Mouse (Mus musculus): Measurements from ENCODE around the gene En2. TPM values are rescaled to one million over a fixed set of nuclear protein-coding genes. Genes with fewer than 3 reads are reported as not detected.

The En2 gene
- polyA plus RNA-seq, 1 experiment from 2014 or later, result not detected

GRCm38 (mm10) chr5:28161938-28162402 is 3.5 kb upstream of the En2 start:
- no peak for ATAC-seq (ENCODE audit: insufficient number of reproducible peaks, insufficient read depth, low FRiP score, low TSS enrichment, low read depth)
- Histone ChIP-seq H3K27ac (no peak overlapping the region), H3K27me3 (peaks cover 100% of the 10 kb centered on the region), H3K4me2 (peak overlapping the region; percentile 14; the same call in 1 of the 2 replicates), H3K4me3 (no peak overlapping the region), H3K4me1 (peaks cover 28% of the 10 kb centered on the region), H3K36me3 (no peaks in the 10 kb centered on the region), H3K9me3 (no peaks in the 10 kb centered on the region), H3K9ac (no peak overlapping the region)
- WGBS, result under 1% methylated on average over 24 of the region's 24 CpGs

- ATAC-seq (ENCODE audit: insufficient number of reproducible peaks, insufficient read depth, low FRiP score, low TSS enrichment, low read depth), result no peak
- H3K27me3 ChIP-seq, result peaks cover 100% of the 10 kb centered on the region
- no peak overlapping the region for H3K4me3 ChIP-seq
- H3K4me2 ChIP-seq, result no peak overlapping the region
- 0% methylated on average over 1 of the region's 1 CpGs for WGBS
- H3K9me3 ChIP-seq, result no peaks in the 10 kb centered on the region
- H3K4me1 ChIP-seq, result peaks cover 21% of the 10 kb centered on the region
- H3K36me3 ChIP-seq, result no peaks in the 10 kb centered on the region
- no peak overlapping the region for H3K9ac ChIP-seq
- H3K27ac ChIP-seq, result no peak overlapping the region
Measured at GRCm38 (mm10) chr5:28163926-28164325, 1.6 kb upstream of the En2 start.

DNA sequence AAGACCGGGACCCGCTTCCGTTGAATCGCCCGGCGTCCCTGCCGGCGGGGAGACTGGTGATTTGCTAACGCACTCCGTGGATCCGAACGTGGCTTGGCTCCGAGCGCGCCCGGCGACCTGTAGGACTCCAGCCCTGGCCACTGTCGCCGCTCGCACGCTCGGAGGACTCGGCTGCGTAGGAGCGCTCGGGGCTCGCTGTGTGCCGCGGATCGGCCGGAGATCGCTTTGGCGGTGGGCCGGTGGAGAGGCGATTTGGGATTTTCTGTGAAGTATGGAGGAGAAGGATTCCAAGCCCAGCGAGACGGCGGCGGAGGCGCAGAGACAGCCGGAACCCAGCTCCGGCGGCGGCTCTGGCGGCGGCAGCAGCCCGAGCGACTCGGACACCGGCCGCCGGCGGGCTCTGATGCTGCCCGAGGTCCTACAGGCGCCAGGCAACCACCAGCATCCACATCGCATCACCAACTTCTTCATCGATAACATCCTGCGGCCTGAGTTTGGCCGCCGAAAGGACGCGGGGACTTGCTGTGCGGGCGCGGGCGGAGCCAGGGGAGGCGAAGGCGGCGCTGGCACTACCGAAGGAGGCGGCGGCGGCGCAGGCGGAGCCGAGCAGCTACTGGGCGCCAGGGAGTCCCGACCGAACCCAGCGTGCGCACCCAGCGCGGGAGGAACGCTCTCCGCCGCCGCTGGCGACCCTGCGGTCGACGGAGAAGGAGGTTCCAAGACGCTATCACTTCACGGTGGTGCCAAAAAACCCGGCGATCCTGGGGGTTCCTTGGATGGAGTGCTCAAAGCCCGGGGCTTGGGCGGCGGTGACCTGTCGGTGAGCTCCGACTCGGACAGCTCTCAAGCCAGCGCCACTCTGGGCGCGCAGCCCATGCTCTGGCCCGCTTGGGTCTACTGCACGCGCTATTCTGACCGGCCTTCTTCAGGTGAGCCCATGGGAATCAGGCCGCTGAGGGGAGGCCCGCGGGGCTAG is 1.1 kb downstream of the En2 start:
- no peaks in the 10 kb centered on the region for H3K9me3 ChIP-seq
- ATAC-seq (ENCODE audit: insufficient number of reproducible peaks, insufficient read depth, low FRiP score, low TSS enrichment, low read depth), result no peak
- peaks cover 97% of the 10 kb centered on the region for H3K27me3 ChIP-seq
- no peak overlapping the region for H3K27ac ChIP-seq
- H3K36me3 ChIP-seq, result no peaks in the 10 kb centered on the region
- peak overlapping the region; percentile 54 for H3K9ac ChIP-seq
- peak overlapping the region; percentile 51 for H3K4me3 ChIP-seq
- peak overlapping the region; percentile 93 for H3K4me2 ChIP-seq
- under 1% methylated on average over 111 of the region's 111 CpGs for WGBS
- H3K4me1 ChIP-seq, result peaks cover 21% of the 10 kb centered on the region

- peak overlapping the region; percentile 9; the same call in 1 of the 2 replicates for H3K4me3 ChIP-seq
- peaks cover 21% of the 10 kb centered on the region for H3K4me1 ChIP-seq
- no peak for ATAC-seq (ENCODE audit: insufficient number of reproducible peaks, insufficient read depth, low FRiP score, low TSS enrichment, low read depth)
- H3K27me3 ChIP-seq, result peaks cover 97% of the 10 kb centered on the region
- no peak overlapping the region for H3K27ac ChIP-seq
- 0 out of 2 replicates have a peak overlapping the region, but pooled peaks have one; percentile 3 for H3K4me2 ChIP-seq
- under 1% methylated on average over 29 of the region's 29 CpGs for WGBS
- H3K9ac ChIP-seq, result no peak overlapping the region
- H3K9me3 ChIP-seq, result no peaks in the 10 kb centered on the region
- no peaks in the 10 kb centered on the region for H3K36me3 ChIP-seq
Measured at GRCm38 (mm10) chr5:28167611-28168252, 2.2 kb downstream of the En2 start.

GRCm38 (mm10) chr5:28168253-28169165 is 3.0 kb downstream of the En2 start:
- Histone ChIP-seq H3K9ac (no peak overlapping the region), H3K27me3 (peaks cover 97% of the 10 kb centered on the region), H3K27ac (no peak overlapping the region), H3K36me3 (no peaks in the 10 kb centered on the region), H3K4me1 (peaks cover 21% of the 10 kb centered on the region), H3K9me3 (no peaks in the 10 kb centered on the region), H3K4me2 (0 out of 2 replicates have a peak overlapping the region, but pooled peaks have one; percentile 3), H3K4me3 (peak overlapping the region; percentile 9; the same call in 1 of the 2 replicates)
- under 1% methylated on average over 36 of the region's 36 CpGs for WGBS
- no peak for ATAC-seq (ENCODE audit: insufficient number of reproducible peaks, insufficient read depth, low FRiP score, low TSS enrichment, low read depth)

GRCm38 (mm10) chr5:28169166-28169801 is 3.8 kb downstream of the En2 start:
- no peak overlapping the region for H3K4me2 ChIP-seq
- 4% methylated on average over 5 of the region's 5 CpGs for WGBS
- H3K36me3 ChIP-seq, result no peaks in the 10 kb centered on the region
- no peak; the same call in 1 of the 2 replicates for ATAC-seq (ENCODE audit: insufficient number of reproducible peaks, insufficient read depth, low FRiP score, low TSS enrichment, low read depth)
- H3K9ac ChIP-seq, result no peak overlapping the region
- no peak overlapping the region for H3K27ac ChIP-seq
- no peaks in the 10 kb centered on the region for H3K9me3 ChIP-seq
- no peak overlapping the region for H3K4me3 ChIP-seq
- H3K27me3 ChIP-seq, result peaks cover 97% of the 10 kb centered on the region
- H3K4me1 ChIP-seq, result peaks cover 21% of the 10 kb centered on the region

DNA sequence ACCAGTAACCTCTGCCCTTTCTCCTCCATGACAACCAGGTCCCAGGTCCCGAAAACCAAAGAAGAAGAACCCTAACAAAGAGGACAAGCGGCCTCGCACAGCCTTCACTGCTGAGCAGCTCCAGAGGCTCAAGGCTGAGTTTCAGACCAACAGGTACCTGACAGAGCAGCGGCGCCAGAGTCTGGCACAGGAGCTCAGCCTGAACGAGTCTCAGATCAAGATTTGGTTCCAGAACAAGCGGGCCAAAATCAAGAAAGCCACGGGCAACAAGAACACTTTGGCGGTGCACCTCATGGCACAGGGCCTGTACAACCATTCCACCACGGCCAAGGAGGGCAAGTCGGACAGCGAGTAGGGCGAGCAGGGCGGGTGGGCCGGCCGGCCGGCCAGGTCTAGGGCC is 4.6 kb downstream of the En2 start:
- no peak overlapping the region for H3K4me2 ChIP-seq
- no peaks in the 10 kb centered on the region for H3K36me3 ChIP-seq
- peaks cover 97% of the 10 kb centered on the region for H3K27me3 ChIP-seq
- H3K27ac ChIP-seq, result no peak overlapping the region
- peaks cover 25% of the 10 kb centered on the region for H3K4me1 ChIP-seq
- WGBS, result 5% methylated on average over 17 of the region's 17 CpGs
- H3K9ac ChIP-seq, result no peak overlapping the region
- H3K4me3 ChIP-seq, result no peak overlapping the region
- no peak for ATAC-seq (ENCODE audit: insufficient number of reproducible peaks, insufficient read depth, low FRiP score, low TSS enrichment, low read depth)
- no peaks in the 10 kb centered on the region for H3K9me3 ChIP-seq

DNA sequence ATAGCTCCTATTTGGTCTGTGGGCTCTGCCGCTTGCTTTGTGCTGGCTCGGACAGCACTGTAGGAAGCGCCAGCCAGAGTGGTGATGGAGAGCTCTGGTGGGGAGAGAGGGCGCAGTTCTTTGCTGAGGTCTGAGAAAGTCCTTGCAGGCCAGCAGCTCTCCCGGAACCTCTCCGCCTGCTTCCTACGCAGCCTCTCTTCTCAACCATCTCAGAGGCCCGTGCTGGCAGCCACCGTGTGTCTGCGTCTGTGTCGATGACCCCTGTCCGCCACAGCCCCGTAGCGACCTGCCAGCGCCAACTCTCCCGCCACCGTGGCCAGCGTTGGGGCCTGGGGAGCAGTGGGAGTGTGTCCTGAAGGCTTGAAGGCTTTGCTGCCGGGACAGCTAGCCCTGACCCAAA is 5.4 kb downstream of the En2 start:
- H3K36me3 ChIP-seq, result no peaks in the 10 kb centered on the region
- no peak overlapping the region for H3K27ac ChIP-seq
- no peak overlapping the region for H3K9ac ChIP-seq
- ATAC-seq (ENCODE audit: insufficient number of reproducible peaks, insufficient read depth, low FRiP score, low TSS enrichment, low read depth), result no peak
- no peak overlapping the region for H3K4me2 ChIP-seq
- no peak overlapping the region for H3K4me3 ChIP-seq
- H3K27me3 ChIP-seq, result peaks cover 97% of the 10 kb centered on the region
- 2% methylated on average over 19 of the region's 19 CpGs for WGBS
- H3K4me1 ChIP-seq, result peaks cover 19% of the 10 kb centered on the region
- H3K9me3 ChIP-seq, result no peaks in the 10 kb centered on the region

- Histone ChIP-seq H3K36me3 (no peaks in the 10 kb centered on the region), H3K27me3 (peaks cover 97% of the 10 kb centered on the region), H3K27ac (no peak overlapping the region), H3K9me3 (no peaks in the 10 kb centered on the region), H3K4me2 (no peak overlapping the region), H3K4me3 (no peak overlapping the region), H3K9ac (no peak overlapping the region), H3K4me1 (peaks cover 11% of the 10 kb centered on the region)
- WGBS, result 12% methylated on average over 5 of the region's 5 CpGs
- no peak for ATAC-seq (ENCODE audit: insufficient number of reproducible peaks, insufficient read depth, low FRiP score, low TSS enrichment, low read depth)
Measured at GRCm38 (mm10) chr5:28171667-28172066, 6.2 kb downstream of the En2 start.

DNA sequence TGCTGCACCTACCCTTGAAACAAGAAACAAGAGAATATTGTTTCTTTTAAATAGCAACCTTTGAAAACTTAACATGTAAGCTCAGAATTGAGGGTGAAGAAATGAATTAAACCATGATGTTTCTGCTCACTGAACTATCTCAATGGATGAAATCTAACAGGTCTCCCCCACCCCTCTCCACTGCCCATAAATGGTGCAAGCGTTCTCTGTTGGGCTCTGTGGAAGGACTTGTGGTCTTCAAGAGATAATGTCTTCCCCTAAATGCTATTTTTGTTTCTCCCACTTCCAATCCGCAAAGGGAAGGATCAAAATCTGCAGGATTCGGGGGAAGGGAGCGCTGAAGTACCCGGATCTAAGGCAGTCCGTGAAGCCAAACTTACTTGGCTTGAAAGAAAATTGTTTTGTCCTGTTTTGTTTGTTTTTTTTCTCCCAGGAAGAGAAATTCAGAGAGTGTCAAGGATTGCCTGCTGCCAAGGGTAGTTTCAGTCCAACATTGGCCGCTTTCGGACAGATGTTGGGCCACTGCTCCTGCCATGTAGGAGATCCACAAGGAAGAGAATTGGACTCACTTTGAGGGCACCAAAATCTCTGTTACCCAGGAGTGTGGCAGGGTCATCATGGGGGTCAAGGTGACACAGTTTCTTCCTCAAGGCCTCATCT is 6.9 kb downstream of the En2 start:
- WGBS, result 6% methylated on average over 8 of the region's 8 CpGs
- H3K36me3 ChIP-seq, result no peaks in the 10 kb centered on the region
- ATAC-seq (ENCODE audit: insufficient number of reproducible peaks, insufficient read depth, low FRiP score, low TSS enrichment, low read depth), result no peak

More for the DNA sequence above, 6.9 kb downstream of the En2 start:
- H3K27me3 ChIP-seq, result peaks cover 97% of the 10 kb centered on the region
- peaks cover 7% of the 10 kb centered on the region for H3K4me1 ChIP-seq
- H3K9me3 ChIP-seq, result no peaks in the 10 kb centered on the region
- no peak overlapping the region for H3K4me3 ChIP-seq
- H3K27ac ChIP-seq, result no peak overlapping the region
- no peak overlapping the region for H3K9ac ChIP-seq
- H3K4me2 ChIP-seq, result no peak overlapping the region
